Mouse (Mus musculus) cerebellum, postnatal 36 days (tissue): Measurements from ENCODE around the gene Mid1.
"Not testable (repeated sequence)": the region's sequence is repeated elsewhere in the genome, so short reads cannot be mapped to it uniquely, and the experiment has no call there.

Source experiments
- DNase-seq, 2 experiments: peaks; one replicate each; pipeline ENCODE4 v3.0.0; 2021 to 2022; ENCODE audit warnings: mixed read lengths in 2 of 2

The Mid1 gene

DNA sequence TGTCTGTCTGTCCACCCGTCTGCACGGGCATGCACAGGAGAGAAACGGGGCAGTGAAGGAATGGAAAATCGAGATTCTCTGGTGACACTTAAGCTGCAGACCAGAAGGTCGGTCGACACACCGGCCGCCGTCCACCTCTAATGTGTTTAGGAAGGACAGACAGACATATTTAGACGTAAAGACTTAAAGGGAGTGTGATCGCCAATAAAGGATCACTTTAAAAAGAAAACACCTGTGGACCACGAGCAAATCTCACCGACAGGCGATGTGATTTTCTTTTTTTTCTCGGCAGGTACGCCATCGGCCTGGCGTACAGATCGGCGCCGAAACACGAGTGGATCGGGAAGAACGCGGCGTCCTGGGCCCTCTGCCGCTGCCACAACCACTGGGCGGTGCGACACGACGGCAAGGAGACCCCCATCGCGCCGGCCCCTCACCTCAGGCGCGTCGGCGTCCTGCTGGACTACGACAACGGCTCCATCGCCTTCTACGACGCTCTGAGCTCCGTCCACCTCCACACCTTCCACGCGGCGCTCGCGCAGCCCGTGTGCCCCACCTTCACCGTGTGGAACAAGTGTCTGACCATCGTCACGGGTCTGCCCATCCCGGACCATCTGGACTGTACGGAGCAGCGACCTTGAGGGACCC is 303.7 kb downstream of the Mid1 start:
- peak in 1 of 2 experiments; percentile 24 for DNase-seq

DNA sequence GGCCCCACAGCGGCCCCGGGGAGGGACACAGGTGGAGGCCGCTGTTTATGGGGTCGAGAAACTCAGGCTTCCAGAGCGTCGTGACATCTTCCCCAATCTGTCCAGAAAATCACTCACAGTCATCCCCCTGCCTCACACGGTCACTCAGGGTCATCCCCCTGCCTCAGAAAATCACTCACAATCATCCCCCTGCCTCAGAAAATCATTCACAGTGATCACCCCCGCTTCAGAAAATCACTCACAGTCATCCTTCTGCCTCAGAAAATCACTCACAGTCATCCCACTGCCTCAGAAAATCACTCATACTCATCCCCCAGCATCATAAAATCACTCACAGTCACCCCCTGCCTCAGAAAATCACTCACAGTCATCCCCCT is 304.2 kb downstream of the Mid1 start:
- not testable (repeated sequence) for DNase-seq

DNA sequence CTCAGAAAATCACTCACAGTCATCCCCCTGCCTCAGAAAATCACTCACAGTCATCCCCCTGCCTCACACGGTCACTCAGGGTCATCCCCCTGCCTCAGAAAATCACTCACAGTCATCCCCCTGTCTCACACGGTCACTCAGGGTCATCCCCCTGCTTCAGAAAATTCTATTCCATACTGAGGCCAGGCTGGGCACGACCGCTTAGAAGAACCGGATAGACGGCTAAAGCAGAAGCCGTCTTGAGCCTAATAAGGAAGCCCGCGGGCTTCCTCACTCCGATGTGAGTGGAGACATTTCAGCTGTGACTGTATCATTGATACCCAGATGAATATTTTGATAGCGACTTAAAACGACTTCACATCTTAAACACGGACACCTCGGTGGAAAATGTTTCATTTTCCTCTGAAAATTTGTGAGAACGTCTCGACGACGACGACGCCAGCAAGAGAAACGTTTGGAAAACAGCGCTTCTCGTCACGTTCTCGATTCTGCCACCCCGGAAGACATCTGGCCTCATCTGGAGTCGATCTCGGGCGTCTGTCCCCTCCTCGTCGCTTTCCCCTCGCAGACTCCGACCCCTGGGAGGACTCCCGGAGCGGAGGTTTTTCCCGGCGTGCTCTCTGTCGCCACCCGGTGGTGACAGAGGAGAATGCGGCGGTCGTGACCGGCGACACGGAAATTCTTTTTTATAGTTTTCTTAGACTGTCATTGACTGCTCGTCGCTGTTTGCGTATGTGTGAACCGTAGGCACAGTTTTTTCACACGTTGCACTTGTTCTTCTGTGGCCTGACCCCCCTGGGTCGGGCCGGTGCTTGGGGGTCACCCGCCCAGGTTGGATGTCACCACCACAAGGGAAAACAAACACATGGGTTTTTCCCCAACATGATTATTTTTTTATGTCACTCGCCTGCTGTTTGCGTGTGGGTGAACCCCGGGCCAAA is 305.0 kb downstream of the Mid1 start:
- DNase-seq = peak; percentile 67 to 68

DNA sequence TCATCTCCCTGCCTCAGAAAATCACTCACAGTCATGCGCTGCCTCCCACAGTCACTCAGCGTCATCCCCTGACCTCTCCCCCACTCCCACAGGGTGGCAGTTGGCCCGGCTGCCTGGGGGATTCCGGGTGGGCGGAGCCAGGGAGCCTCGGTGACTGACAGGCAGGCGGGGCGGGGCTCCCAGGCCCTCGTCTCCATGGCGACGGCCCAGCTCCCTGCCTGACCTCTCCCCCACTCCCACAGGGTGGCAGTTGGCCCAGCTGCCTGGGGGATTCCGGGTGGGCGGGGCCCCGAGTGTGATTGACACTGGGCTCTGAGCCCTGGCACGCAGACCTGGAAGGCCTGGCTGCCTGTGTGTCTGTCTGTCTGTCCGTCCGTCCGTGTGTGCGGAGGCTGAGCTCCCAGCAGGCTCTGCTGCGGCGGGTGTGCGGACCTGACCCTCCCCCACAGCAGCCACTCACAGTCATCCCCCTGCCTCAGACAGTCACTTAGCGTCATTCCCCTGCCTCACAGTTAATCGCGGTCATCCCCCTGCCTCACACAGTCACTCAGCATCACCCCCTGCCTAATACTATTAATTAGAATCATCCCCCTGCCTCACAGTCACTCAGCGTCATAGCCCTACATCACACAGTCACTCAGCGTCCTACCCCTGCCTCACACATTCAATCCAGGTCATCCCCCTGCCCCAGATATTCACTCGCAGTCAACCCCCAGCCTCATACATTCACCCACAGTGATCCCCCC is 306.3 kb downstream of the Mid1 start:
- DNase-seq = peak; percentile 73 to 92

DNA sequence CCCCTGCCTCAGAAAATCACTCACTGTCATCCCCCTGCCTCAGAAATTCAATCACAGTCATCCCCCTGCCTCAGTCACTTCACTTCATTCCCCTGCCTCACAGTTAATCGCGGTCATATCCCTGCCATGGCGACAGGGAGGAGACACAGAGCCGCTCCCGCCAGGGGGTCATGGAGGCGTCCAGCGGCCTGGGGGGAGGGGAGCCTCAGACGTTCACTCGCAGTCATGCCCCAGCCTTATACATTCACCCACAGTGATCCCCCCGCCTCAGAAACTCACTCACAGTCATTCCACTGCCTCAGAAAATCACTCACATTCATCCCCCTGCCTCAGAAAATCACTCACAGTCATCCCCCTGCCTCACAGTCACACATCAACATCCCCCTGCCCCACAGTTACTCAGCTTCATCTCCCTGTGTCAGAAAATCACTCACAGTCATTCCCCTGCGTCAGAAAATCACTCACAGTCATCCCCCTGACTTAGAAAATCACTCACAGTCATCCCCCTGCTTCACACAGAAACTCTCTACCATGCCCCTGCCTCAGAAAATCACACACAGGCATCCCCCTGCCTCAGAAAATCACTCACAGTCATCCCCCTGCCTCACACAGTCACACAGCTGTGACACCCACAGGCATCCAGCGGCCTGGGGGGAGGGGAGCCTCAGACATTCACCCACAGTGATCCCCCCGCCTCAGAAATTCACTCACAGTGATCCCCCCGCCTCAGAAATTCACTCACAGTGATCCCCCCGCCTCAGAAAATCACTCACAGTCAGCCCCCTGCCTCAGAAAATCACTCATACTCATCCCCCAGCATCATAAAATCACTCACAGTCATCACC is 307.3 kb downstream of the Mid1 start:
- DNase-seq = not testable (repeated sequence)

DNA sequence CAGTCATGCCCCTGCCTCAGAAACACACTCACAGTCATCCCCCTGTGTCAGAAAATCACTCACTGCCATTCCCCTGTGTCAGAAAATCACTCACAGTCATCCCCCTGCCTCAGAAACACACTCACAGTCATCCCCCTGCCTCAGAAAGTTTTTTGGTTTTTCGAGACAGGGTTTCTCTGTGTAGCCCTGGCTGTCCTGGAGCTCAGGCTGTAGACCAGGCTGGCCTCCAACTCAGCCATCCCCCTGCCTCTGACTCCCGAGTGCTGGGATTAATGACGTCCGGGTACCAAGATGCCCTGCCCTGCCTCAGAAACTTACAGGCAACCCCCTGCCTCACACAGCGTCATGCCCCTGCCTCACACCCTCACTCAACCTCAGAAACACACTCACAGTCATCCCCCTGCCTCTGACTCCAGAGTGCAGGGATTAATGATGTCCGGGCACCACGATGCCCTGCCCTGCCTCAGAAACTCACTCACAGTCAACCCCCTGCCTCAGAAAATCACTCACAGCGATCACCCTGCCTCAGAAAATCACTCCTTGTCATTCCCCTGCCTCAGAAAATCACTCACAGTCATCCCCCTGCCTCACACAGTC is 308.1 kb downstream of the Mid1 start:
- not testable (repeated sequence) for DNase-seq

DNA sequence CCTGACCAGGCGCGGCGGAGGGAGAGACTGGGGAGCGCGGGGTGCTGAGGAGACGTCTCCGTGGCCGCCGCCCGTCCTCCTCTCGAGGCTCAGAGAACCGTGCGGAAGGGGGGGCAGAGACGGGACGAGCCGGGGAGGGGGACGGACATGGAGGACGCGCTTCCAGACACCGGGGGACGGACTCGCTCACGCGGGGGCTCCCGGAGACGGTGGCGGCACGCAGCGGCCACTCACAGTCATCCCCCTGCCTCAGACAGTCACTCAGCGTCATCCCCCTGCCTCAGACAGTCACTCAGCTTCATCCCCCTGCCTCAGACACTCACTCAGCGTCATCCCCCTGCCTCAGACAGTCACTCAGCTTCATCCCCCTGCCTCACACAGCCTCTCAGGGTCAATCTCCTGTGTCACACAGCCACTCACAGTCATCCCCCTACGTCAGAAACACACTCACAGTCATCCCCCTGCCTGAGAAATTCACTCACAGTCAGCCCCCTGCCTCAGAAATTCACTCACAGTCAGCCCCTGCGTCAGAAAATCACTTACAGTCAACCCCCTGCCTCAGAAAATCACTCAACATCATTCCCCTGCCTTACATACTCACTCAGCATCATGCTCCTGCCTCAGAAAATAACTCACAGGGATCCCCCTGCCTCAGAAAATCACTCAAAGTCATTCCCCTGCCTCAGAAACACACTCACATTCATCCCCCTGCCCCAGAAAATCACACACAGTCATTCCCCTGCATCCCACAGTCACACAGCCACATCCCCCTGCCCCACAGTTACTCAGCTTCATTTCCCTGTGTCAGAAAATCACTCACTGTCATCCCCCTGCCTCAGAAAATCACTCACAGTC is 309.2 kb downstream of the Mid1 start:
- DNase-seq = peak in 1 of 2 experiments; percentile 42

DNA sequence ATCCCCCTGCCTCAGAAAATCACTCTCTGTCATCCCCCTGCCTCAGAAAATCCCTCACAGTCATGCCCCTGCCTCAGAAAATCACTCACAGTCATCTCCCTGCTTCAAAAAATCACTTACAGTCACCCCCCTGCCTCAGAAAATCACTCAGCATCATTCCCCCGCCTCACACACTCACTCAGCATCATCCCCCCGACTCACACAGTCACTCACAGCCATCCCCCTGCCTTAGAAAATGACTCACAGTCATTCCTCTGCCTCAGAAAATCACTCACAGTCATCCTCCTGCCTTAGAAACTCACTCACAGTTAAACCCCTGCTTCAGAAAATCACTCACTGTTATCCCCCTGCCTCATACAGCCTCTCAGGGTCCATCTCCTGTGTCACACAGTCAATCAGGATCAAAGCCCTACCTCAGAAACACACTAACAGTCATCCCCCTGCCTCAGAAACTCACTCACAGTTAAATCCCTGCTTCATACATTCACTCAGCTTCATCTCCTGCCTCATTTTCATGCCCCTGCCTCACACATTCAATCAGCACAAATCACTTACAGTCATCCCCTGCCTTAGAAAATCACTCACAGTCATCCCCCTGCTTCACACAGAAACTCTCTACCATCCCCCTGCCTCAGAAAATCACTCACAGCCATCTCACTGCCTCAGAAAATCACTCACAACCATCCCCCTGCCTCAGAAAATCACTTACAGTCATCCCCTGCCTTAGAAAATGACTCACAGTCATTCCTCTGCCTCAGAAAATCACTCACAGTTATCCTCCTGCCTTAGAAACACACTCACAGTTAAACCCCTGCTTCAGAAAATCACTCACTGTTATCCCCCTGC is 310.1 kb downstream of the Mid1 start:
- not testable (repeated sequence) for DNase-seq

DNA sequence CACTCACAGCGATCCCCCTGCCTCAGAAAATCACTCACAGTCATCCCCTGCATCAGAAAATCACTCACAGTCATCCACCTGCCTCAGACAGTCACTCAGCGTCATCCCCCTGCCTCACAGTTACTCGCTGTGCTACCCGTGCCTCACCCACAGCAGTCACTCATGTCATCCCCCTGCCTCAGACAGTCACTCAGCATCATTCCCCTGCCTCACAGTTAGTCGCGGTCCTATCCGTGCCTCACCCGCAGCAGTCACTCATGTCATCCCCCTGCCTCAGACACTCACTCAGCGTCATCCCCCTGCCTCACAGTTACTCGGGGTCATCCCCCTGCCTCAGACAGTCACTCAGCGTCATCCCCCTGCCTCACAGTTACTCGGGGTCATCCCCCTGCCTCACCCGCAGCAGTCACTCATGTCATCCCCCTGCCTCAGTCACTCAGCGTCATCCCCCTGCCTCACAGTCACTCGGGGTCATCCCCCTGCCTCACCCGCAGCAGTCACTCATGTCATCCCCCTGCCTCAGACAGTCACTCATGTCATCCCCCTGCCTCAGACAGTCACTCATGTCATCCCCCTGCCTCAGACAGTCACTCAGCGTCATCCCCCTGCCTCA is 311.0 kb downstream of the Mid1 start:
- not testable (repeated sequence) for DNase-seq

DNA sequence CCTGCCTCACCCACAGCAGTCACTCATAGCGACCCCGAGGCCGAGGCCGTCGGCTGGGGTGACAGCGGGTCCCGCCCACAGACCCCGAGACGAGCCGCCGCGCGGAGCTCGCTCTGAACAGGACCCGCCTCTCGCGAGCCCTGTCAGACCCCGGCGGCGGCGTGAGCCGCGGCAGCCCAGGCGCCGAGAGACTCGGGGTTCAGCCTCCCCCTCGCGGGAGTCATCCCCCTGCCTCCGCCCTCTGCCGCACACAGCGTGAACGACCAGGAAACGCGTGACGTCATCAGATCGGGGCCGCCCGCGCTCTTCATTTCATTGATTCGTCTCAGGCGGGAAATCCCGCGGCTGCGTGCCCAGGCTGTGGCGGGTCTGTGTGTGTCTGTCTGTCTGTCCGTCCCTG is 311.9 kb downstream of the Mid1 start:
- DNase-seq = peak; percentile 64 to 74

DNA sequence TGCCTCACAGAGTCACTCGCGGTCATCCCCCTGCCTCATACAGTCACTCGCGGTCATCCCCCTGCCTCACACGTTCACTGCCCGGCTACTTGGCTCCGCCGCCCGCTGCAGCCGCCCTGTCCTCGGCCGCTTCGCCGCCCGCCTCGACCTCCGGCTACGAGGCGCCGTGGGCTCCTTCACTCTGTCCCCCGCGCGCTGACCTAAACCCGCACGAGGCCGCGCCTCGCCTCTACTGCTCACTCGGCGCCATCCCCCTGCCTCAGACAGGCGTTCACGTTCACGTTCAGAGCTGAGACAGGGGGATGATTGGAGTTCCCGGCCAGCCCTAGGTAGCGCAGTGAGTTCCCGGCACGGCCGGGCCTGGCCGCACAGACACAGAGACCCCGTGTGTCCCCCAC is 312.5 kb downstream of the Mid1 start:
- DNase-seq = not testable (repeated sequence)

DNA sequence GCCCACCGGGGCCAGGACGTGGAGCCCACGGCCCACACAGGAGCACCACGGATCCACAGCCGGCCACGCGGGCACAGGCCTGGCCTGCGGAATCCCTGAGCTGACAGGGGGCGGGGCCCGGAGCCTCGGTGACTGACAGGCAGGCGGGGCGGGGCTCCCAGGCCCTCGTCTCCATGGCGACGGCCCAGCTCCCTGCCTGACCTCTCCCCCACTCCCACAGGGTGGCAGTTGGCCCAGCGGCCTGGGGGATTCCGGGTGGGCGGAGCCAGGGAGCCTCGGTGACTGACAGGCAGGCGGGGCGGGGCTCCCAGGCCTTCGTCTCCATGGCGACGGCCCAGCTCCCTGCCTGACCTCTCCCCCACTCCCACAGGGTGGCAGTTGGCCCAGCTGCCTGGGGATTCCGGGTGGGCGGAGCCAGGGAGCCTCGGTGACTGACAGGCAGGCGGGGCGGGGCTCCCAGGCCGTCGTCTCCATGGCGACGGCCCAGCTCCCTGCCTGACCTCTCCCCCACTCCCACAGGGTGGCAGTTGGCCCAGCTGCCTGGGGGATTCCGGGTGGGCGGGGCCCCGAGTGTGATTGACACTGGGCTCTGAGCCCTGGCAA is 313.0 kb downstream of the Mid1 start:
- DNase-seq = peak; percentile 92 to 100

DNA sequence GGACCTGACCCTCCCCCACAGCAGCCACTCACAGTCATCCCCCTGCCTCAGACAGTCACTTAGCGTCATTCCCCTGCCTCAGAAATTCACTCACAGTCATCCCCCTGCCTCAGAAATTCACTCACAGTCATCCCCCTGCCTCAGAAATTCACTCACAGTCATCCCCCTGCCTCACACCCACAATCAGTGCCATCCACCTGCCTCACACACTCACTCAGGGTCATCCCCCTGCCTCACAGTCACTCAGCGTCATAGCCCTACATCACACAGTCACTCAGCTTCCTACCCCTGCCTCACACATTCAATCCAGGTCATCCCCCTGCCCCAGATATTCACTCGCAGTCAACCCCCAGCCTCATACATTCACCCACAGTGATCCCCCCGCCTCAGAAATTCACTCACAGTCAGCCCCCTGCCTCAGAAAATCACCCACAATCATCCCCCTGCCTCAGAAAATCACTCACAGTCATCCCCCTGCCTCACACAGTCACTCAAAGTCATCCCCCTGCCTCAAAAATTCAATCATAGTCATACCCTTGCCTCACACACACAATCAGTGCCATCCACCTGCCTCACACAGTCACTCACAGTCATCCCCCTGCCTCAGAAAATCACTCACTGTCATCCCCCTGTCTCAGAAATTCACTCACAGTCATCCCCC is 313.7 kb downstream of the Mid1 start:
- not testable (repeated sequence) for DNase-seq

DNA sequence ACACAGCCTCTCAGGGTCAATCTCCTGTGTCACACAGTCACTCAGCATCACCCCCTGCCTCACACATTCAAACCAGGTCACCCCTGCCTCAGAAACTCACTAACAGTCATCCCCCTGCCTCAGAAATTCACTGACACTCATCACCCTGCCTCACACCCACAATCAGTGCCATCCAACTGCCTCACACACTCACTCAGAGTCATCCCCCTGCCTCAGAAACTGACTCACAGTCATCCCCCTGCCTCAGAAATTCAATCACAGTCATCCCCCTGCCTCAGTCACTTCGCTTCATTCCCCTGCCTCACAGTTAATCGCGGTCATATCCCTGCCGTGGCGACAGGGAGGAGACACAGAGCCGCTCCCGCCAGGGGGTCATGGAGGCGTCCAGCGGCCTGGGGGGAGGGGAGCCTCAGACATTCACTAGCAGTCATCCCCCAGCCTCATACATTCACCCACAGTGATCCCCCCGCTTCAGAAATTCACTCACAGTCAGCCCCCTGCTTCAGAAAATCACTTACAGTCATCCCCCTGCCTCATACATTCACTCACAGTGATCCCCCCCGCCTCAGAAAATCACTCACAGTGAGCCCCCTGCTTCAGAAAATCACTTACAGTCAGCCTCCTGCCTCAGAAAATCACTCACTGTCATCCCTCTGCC is 314.4 kb downstream of the Mid1 start:
- DNase-seq = peak in 1 of 2 experiments; percentile 34

DNA sequence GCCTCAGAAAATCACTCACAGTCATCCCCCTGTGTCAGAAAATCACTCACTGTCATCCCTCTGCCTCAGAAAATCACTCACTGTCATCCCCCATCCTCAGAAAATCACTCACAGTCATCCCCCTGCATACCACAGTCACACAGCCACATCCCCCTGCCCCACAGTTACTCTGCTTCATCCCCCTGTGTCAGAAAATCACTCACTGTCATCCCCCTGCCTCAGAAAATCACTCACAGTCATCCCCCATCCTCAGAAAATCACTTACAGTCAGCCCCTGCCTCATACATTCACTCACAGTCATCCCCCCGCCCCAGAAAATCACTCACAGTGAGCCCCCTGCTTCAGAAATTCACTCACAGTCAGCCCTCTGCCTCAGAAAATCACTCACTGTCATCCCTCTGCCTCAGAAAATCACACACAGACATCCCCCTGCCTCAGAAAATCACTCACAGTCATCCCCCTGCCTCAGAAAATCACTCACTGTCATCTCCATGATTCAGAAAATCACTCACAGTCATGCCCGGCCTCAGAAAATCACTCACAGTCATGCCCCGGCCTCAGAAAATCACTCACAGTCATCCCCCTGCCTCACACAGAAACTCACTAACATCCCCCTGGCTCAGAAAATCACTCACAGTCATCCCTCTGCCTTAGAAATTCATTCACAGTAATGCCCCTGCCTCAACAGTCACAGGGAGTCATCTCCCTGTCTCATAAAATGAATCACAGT is 315.1 kb downstream of the Mid1 start:
- DNase-seq = not testable (repeated sequence)

DNA sequence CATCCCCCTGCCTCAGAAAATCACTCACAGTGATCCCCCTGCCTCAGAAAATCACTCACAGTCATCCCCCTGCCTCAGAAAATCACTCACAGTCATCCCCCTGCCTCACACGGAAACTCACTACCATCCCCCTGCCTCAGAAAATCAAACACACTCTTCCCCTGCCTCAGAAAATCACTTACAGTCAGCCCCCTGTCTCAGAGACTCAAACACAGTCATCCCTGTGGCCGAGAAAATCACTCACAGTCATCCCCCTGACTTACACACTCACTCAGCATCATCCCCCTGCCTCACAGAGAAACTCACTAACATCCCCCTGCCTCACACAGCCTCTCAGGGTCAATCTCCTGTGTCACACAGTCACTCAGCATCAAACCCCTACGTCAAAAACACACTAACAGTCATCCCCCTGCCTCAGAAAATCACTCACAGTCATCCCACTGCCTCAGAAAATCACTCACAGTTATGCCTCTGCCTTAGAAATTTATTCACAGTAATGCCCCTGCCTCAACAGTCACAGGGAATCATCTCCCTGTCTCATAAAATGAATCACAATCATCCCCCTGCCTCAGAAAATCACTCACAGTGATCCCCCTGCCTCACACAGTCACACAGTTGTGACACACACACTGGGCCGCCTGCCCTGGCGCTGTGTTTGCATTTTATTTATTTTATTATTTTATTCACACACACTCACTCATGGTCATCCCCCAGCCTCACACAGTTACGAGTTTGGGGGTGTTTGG is 315.8 kb downstream of the Mid1 start:
- not testable (repeated sequence) for DNase-seq

DNA sequence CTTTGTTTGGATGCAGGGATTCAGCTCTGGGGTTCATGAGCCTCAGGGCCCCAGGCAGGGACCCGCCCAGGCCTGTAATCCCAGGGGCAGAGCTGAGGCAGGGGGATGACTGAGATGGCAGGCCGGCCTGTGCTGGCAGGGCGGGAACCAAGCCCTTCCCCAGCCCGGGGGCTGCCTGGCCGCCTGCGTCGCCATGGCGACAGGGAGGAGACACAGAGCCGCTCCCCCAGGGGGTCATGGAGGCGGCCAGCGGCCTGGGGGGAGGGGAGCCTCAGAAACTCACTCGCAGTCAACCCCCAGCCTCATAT is 316.3 kb downstream of the Mid1 start:
- not testable (repeated sequence) for DNase-seq
